In genomic region chr10:22814294-22814693, GRCm38 (mm10) we compare ENCODE assay signal across 19 mouse cellular contexts. TPM values are rescaled to one million over a fixed set of nuclear protein-coding genes. Genes with fewer than 3 reads are reported as not detected.
DNase-seq lines count a peak whose midpoint lies in the region; ATAC-seq and TF ChIP-seq lines count a peak whose summit lies in the region.
"Had no signal": no experiment of that assay in that cellular context is flagged by ENCODE, and none has a peak within 500 bp of the region (broad histone marks: within the 10 kb centered on the region; RNA-seq: fewer than 3 reads in every experiment).

No protein-coding gene starts in this region.

- 0% methylated on average over 4 of the region's 8 CpGs for WGBS in heart, embryonic 11.5 days (ENCODE audit: insufficient replicate concordance)
- 2% methylated on average over 4 of the region's 8 CpGs for WGBS in heart, adult 2 months
- 4% methylated on average over 4 of the region's 8 CpGs for WGBS in heart, embryonic 15.5 days
- 0% methylated on average over 4 of the region's 8 CpGs for WGBS in limb, embryonic 10.5 days
- 7% methylated on average over 7 of the region's 8 CpGs for WGBS in thymus, adult 2 months

- no peak for TF ChIP-seq POLR2A in heart, adult 2 months (IDR thresholded peaks at IDR 0.05; ENCODE audit: insufficient read depth, low read depth, low read length)
- TF ChIP-seq POLR2A in thymus, adult 2 months (IDR thresholded peaks at IDR 0.05; ENCODE audit: control insufficient read depth, extremely low read depth, insufficient read depth, low read length, poor library complexity): no peak

- no peak for TF ChIP-seq CTCF in heart, adult 2 months (IDR thresholded peaks at IDR 0.05)
- TF ChIP-seq CTCF in thymus, adult 2 months (IDR thresholded peaks at IDR 0.05; ENCODE audit: borderline replicate concordance, control insufficient read depth, extremely low read depth, insufficient read depth, low read length, poor library complexity): no peak

- no peaks in the 10 kb centered on the region for H3K9me3 ChIP-seq in heart, embryonic 11.5 days (replicated peaks; ENCODE audit: control insufficient read depth, low read length)
- no peaks in the 10 kb centered on the region for H3K9me3 ChIP-seq in heart, embryonic 15.5 days (replicated peaks)
- H3K9me3 ChIP-seq in limb, embryonic 10.5 days (replicated peaks): no peaks in the 10 kb centered on the region
- H3K9me3 ChIP-seq: embryonic facial prominence, embryonic 13.5 days; forebrain, embryonic 10.5 days; neural tube, embryonic 13.5 days had no signal

- intact Hi-C loops in heart, adult 2 months (cut with DNase I): loop anchor here (2.0 kb wide), 1 partner anchor 265 kb away; no protein-coding TSS in a partner anchor

- no peak for DNase-seq in heart, adult 2 months
- DNase-seq in kidney, postnatal 4 days: peak; percentile 26 to 38
- DNase-seq in kidney, adult 9 months: no peak
- no peak for DNase-seq in limb, embryonic 10.5 days (ENCODE audit: low spot score)
- DNase-seq in thymus, adult 2 months: no peak
- DNase-seq in urinary bladder, adult 18-20 months (ENCODE audit: low spot score in 2 of 2): no peak
- DNase-seq: B cell, adult 2 months; cerebellum, adult 9-11 months; liver, postnatal 0 days; spleen, adult 18-20 months had no signal

- no peak for TF ChIP-seq EP300 in heart, adult 2 months (IDR thresholded peaks at IDR 0.05; ENCODE audit: insufficient read depth, low read depth, low read length)

- H3K36me3 ChIP-seq in heart, embryonic 11.5 days (ENCODE audit: control insufficient read depth, insufficient read depth, low read length): no peaks in the 10 kb centered on the region
- no peaks in the 10 kb centered on the region for H3K36me3 ChIP-seq in heart, adult 2 months (ENCODE audit: control insufficient read depth, insufficient read depth, low read length)
- no peaks in the 10 kb centered on the region for H3K36me3 ChIP-seq in heart, embryonic 15.5 days
- H3K36me3 ChIP-seq in limb, embryonic 10.5 days: no peaks in the 10 kb centered on the region
- H3K36me3 ChIP-seq in thymus, adult 2 months (ENCODE audit: control insufficient read depth, insufficient read depth, low read length): no peaks in the 10 kb centered on the region
- H3K36me3 ChIP-seq: embryonic facial prominence, embryonic 13.5 days; forebrain, embryonic 10.5 days; neural tube, embryonic 13.5 days had no signal

- H3K4me3 ChIP-seq in heart, embryonic 11.5 days (ENCODE audit: low read depth, low read length): peak overlapping the region; percentile 37
- no peak overlapping the region for H3K4me3 ChIP-seq in heart, adult 2 months
- H3K4me3 ChIP-seq in heart, embryonic 15.5 days: no peak overlapping the region
- H3K4me3 ChIP-seq in limb, embryonic 10.5 days: peak overlapping the region; percentile 44; the same call in 1 of the 2 replicates
- no peak overlapping the region for H3K4me3 ChIP-seq in thymus, adult 2 months (ENCODE audit: control insufficient read depth, insufficient read depth, low read length)
- H3K4me3 ChIP-seq: layer of hippocampus, adult 2 months; neural tube, embryonic 13.5 days had no signal

- H3K79me2 ChIP-seq in heart, adult 2 months (replicated peaks; ENCODE audit: control insufficient read depth, insufficient read depth, low read length): no peaks in the 10 kb centered on the region

- H3K4me2 ChIP-seq in heart, embryonic 11.5 days: peak overlapping the region; percentile 73
- peak overlapping the region; percentile 56 for H3K4me2 ChIP-seq in heart, embryonic 15.5 days
- H3K4me2 ChIP-seq: neural tube, embryonic 13.5 days had no signal

- no peak overlapping the region for H3K27ac ChIP-seq in heart, embryonic 11.5 days (ENCODE audit: low read depth, low read length)
- no peak overlapping the region; the same call in 1 of the 2 replicates for H3K27ac ChIP-seq in heart, adult 2 months
- no peak overlapping the region for H3K27ac ChIP-seq in heart, embryonic 15.5 days
- no peak overlapping the region for H3K27ac ChIP-seq in limb, embryonic 10.5 days
- no peak overlapping the region for H3K27ac ChIP-seq in thymus, adult 2 months (ENCODE audit: control insufficient read depth, insufficient read depth, low read length)
- H3K27ac ChIP-seq: embryonic facial prominence, embryonic 13.5 days; forebrain, embryonic 10.5 days; layer of hippocampus, adult 2 months; neural tube, embryonic 13.5 days had no signal

- H3K4me1 ChIP-seq in heart, embryonic 11.5 days (ENCODE audit: control insufficient read depth, insufficient read depth, low read length): peaks cover 11% of the 10 kb centered on the region; the same call in 1 of the 2 replicates
- H3K4me1 ChIP-seq in heart, adult 2 months (ENCODE audit: control insufficient read depth, insufficient read depth, low read length): no peaks in the 10 kb centered on the region
- peaks cover 20% of the 10 kb centered on the region for H3K4me1 ChIP-seq in heart, embryonic 15.5 days (replicated peaks)
- H3K4me1 ChIP-seq in limb, embryonic 10.5 days: peaks cover 25% of the 10 kb centered on the region
- no peaks in the 10 kb centered on the region for H3K4me1 ChIP-seq in thymus, adult 2 months (replicated peaks; ENCODE audit: control insufficient read depth, insufficient read depth, low read length)

- no peak overlapping the region for H3K9ac ChIP-seq in heart, embryonic 11.5 days (ENCODE audit: low read depth, low read length)
- H3K9ac ChIP-seq in heart, adult 2 months (ENCODE audit: low read depth, low read length): no peak overlapping the region
- H3K9ac ChIP-seq in heart, embryonic 15.5 days: no peak overlapping the region
- H3K9ac ChIP-seq: embryonic facial prominence, embryonic 13.5 days; liver, postnatal 0 days; neural tube, embryonic 13.5 days had no signal

- H3K27me3 ChIP-seq in heart, embryonic 11.5 days (ENCODE audit: control insufficient read depth, insufficient read depth, low read length): peaks cover 42% of the 10 kb centered on the region
- H3K27me3 ChIP-seq in heart, adult 2 months (ENCODE audit: control insufficient read depth, insufficient read depth, low read length): peaks cover 13% of the 10 kb centered on the region
- H3K27me3 ChIP-seq in heart, embryonic 15.5 days: peaks cover 66% of the 10 kb centered on the region
- peaks cover 93% of the 10 kb centered on the region for H3K27me3 ChIP-seq in limb, embryonic 10.5 days (ENCODE audit: low read depth, poor library complexity, severe bottlenecking)
- peaks cover 8% of the 10 kb centered on the region; the same call in 1 of the 2 replicates for H3K27me3 ChIP-seq in thymus, adult 2 months (ENCODE audit: control insufficient read depth, insufficient read depth, low read length)

- no peak for ATAC-seq in heart, embryonic 11.5 days (replicated peaks; ENCODE audit: insufficient number of reproducible peaks, low FRiP score, low TSS enrichment)
- no peak for ATAC-seq in heart, embryonic 15.5 days (replicated peaks; ENCODE audit: insufficient number of reproducible peaks, insufficient read depth, low FRiP score, low read depth)
- ATAC-seq: hindbrain, embryonic 16.5 days; liver, postnatal 0 days; midbrain, embryonic 16.5 days had no signal

RNA-seq across cellular contexts. Expression of gene Tcf21, which starts 5.7 kb away (rescaled TPM):
- polyA plus RNA-seq in heart, embryonic 11.5 days (2014; fragmentation: Nextera tagmentation; extraction: Ambion mirVana): 81.8 and 84.8 TPM in 2 replicates
- total RNA-seq in heart, adult 2 months (2021): 1 to 10 TPM; 8.4 to 9.6 TPM
- polyA plus RNA-seq in heart, adult 2 months (2012; rRNA removed): 29.6 and 32.3 TPM in 2 replicates
- 57.9 and 59.4 TPM in 2 replicates for polyA plus RNA-seq in heart, embryonic 15.5 days (2015; fragmentation: Nextera tagmentation; extraction: Ambion mirVana)
- 0.71 and 2.7 TPM in 2 replicates for polyA plus RNA-seq in limb, embryonic 10.5 days (2016; fragmentation: Nextera tagmentation; extraction: Ambion mirVana)
- polyA plus RNA-seq in thymus, adult 2 months (2012; rRNA removed): 0.61 and 2.4 TPM in 2 replicates
- total RNA-seq: layer of hippocampus, adult 2 months; left cerebral cortex, adult 8-10 months had no signal
- polyA plus RNA-seq: forebrain, embryonic 10.5 days had no signal

Comparison
In these comparisons a context has a peak if more than half of its experiments do, and no peak if none do; other contexts are left out.
1. H3K4me3 ChIP-seq: peak in heart, embryonic 11.5 days (single experiment) and limb, embryonic 10.5 days (single experiment); none in heart, adult 2 months (single experiment), heart, embryonic 15.5 days (single experiment) and thymus, adult 2 months (single experiment).
2. DNase-seq: peak in kidney, postnatal 4 days (2 of 2); none in heart, adult 2 months (0 of 2), kidney, adult 9 months (single experiment), limb, embryonic 10.5 days (single experiment), thymus, adult 2 months (single experiment) and urinary bladder, adult 18-20 months (0 of 2).